Mouse (Mus musculus) heart, adult 10 weeks (tissue): ENCODE data around the gene Olfr106-ps. TPM values are rescaled to one million over a fixed set of nuclear protein-coding genes. Genes with fewer than 3 reads are reported as not detected.

Source experiments
- polyA plus RNA-seq: library from polyadenylated mRNA; stranded (reverse); fragments of 350-450 nt; fragmentation: Illumina TruSeq; extraction: RNeasy Lipid Tissue Mini Kit (QIAGEN cat#74804); gene quantifications from one replicate; pipeline ENCODE4 v1.2.3, GENCODE M21; 2014; ENCODE audit warnings: low read depth, low replicate concordance

The Olfr106-ps gene
- polyA plus RNA-seq: not detected

GRCm38 (mm10) chr17:37390093-37390492, at the start of gene Olfr106-ps:
Gene Olfr106-ps, plus strand, starts transcription at chr17:37390393.

DNA sequence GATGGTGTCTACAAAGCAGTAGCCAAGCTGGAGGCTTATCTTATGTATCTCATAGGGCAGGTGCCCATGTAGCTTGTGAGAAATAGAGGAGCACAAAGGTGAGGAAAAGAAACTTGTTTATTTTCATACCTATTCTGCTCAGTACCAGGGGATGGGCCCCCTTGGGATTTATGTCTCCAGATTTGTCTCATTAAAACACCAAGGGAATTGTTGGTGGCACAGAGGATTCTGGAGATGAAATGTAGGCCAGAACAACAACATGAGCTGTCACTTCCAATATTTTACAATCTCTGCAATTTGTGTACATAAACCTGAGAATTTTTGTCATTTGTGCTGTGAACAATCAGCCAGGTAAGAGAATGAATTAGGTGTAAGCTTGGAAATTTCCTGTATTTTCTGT, 30.9 kb upstream of the Olfr106-ps start, which contains the start of gene Olfr104-ps:
Olfr104-ps (plus strand) TSS at position 301 of the 400 bp plus-strand sequence.

DNA sequence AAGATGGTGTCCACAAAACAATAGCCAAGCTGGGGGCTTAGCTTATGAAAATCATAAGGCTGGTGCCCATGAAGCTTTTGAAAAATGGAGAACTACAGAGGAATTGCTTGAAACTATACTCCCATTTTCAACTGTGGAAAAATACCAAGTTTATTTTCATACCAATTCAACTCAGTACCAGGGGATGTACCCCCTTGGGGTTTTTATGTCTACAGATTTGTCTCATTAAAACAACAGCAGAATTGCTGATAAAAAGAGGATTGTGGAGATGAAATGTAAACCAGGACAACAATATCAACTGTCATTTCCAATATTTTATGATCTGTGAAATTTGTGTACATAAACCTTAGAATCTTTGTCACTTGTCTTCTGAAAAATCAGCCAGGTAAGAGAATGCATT, 11.5 kb upstream of the Olfr106-ps start, which contains the start of gene Olfr105-ps:
Olfr105-ps (plus strand) TSS at position 301 of the 400 bp plus-strand sequence.

DNA sequence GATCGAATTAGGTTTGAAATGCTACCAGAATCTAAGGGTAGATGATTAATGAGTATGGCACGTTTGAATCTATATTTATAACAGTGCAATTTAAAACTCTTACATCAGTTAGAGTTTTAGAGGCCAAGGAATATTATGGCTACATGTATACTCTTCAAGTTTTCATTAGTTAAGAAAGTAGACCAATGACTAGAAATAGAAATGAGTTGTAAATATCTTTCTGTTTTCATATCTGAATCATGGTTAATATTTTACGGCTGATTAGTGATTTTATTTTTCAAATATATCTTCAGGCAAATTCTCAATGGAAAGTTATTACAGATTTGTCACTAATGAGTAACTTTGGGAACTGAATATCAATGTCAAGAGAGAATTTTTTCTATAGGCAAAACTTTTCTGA, 8.7 kb downstream of the Olfr106-ps start, which contains the start of gene Olfr107:
Olfr107 (plus strand) TSS at position 301 of the 400 bp plus-strand sequence.

GRCm38 (mm10) chr17:37445180-37445579, 55.0 kb downstream of the Olfr106-ps start, which contains the start of gene Olfr108:
Gene Olfr108, plus strand, starts transcription at chr17:37445480.

Other genes starting within 250 kb of the Olfr106-ps start
- gene Olfr93, start 228.9 kb upstream of the Olfr106-ps start, polyA plus RNA-seq: not detected
- not detected for gene Ubd, start 196.5 kb upstream of the Olfr106-ps start, polyA plus RNA-seq
- not detected for gene Olfr94, start 189.4 kb upstream of the Olfr106-ps start, polyA plus RNA-seq
- gene Olfr95, start 177.3 kb upstream of the Olfr106-ps start, polyA plus RNA-seq: not detected
- gene Olfr96, start 170.2 kb upstream of the Olfr106-ps start, polyA plus RNA-seq: not detected
- gene Olfr97, start 153.1 kb upstream of the Olfr106-ps start, polyA plus RNA-seq: not detected
- gene Olfr98, start 126.6 kb upstream of the Olfr106-ps start, polyA plus RNA-seq: not detected
- 6.0 TPM for gene H2-M3, start 120.2 kb upstream of the Olfr106-ps start, polyA plus RNA-seq
- gene Olfr99, start 106.9 kb upstream of the Olfr106-ps start, polyA plus RNA-seq: not detected
- gene Olfr101, start 86.1 kb upstream of the Olfr106-ps start, polyA plus RNA-seq: not detected
- gene Olfr102, start 73.3 kb upstream of the Olfr106-ps start, polyA plus RNA-seq: not detected
- gene Olfr103, start 50.7 kb upstream of the Olfr106-ps start, polyA plus RNA-seq: not detected
- not detected for gene Olfr104-ps, start 30.8 kb upstream of the Olfr106-ps start, polyA plus RNA-seq
- not detected for gene Olfr105-ps, start 11.4 kb upstream of the Olfr106-ps start, polyA plus RNA-seq
- gene Olfr107, start 8.8 kb downstream of the Olfr106-ps start, polyA plus RNA-seq: not detected
- not detected for gene Olfr108, start 55.1 kb downstream of the Olfr106-ps start, polyA plus RNA-seq
- gene Olfr109, start 68.5 kb downstream of the Olfr106-ps start, polyA plus RNA-seq: not detected
- gene H2-M2, start 93.2 kb downstream of the Olfr106-ps start, polyA plus RNA-seq: not detected
- gene Olfr110, start 102.1 kb downstream of the Olfr106-ps start, polyA plus RNA-seq: not detected
- not detected for gene Olfr111, start 117.6 kb downstream of the Olfr106-ps start, polyA plus RNA-seq
- not detected for gene Olfr112, start 179.1 kb downstream of the Olfr106-ps start, polyA plus RNA-seq
- not detected for gene Olfr113, start 187.3 kb downstream of the Olfr106-ps start, polyA plus RNA-seq
- gene Olfr114, start 202.3 kb downstream of the Olfr106-ps start, polyA plus RNA-seq: not detected
- gene Olfr115, start 236.7 kb downstream of the Olfr106-ps start, polyA plus RNA-seq: not detected
- gene Olfr116, start 236.8 kb downstream of the Olfr106-ps start, polyA plus RNA-seq: not detected